Mouse (Mus musculus): Measurements from ENCODE around the gene 1700024B05Rik.
"Not testable (repeated sequence)": the region's sequence is repeated elsewhere in the genome, so short reads cannot be mapped to it uniquely, and the experiment has no call there.

Gene 1700024B05Rik

DNA sequence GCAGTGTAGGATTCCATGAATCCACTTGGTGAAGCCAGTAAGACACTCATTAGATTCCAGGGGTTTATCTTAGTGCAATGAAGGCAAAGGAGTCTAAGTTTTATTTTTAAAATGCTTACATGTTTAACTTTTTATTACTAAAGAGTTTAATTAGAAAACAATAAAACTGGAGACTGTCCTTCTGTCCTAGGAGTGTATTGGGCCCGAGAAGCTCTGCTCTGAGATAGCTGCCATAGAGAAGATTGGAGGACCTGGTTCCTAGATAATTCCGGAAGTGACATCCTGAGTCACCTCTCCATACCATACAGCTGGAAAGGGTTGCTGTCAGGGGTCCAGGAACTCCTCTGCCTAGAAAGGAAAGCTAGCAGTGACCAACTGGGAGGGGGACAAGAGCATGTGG is at the start of gene 1700024B05Rik:
Gene 1700024B05Rik, plus strand, starts transcription at position 301 of the 400 bp plus-strand sequence.
- not testable (repeated sequence) for DNase-seq (ENCODE audit: low spot score in 2 of 2)

DNA sequence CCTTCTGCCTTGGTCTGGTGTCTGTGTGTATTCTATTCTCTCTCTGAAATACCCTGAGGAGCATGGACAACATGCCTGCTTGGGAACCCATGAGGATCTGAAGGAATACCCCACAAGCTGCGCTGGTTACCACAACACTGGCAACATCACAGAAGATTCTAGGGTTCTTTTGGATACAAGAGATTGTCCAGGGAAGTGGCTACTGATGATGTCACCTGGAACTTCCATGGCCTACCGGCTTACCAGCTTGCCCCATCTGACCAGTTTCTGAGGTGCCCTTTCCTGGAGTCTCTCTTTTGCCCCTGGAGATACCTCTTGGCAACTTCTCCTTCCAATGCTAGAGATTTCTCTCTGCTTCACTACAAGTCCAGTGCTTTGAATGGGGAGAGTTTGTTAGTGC is 36.6 kb upstream of the 1700024B05Rik start, which contains the start of gene Gm7980:
Gene Gm7980, minus strand, starts transcription at position 101 of the 400 bp plus-strand sequence.
- not testable (repeated sequence) for DNase-seq (ENCODE audit: low spot score in 2 of 2)

GRCm38 (mm10) chr14:41924649-41925048 is 19.1 kb upstream of the 1700024B05Rik start, which contains the start of gene 1700049E17Rik1:
TSS of gene 1700049E17Rik1 (plus strand) at chr14:41924949.
- DNase-seq (ENCODE audit: low spot score in 2 of 2) = not testable (repeated sequence)

DNA sequence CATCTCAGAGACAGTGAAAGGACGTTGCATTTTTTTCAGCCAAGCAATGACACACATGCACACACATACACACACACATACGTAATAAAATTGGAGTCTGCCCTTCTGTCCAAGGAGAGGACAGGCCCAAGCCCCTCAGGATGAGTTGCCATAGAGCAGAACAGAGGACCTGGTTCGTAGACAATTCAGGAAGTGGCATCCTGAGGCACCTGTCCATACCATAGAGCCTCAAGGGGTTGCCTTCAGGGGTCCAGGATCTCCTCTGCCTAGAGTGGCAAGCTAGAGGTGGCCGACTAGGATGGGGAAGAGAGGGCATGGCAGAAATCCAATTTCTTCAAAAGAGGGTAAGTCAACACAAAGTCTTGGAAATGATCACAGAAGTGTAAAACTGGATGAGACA is 20.3 kb downstream of the 1700024B05Rik start:
- DNase-seq (ENCODE audit: low spot score in 2 of 2) = not testable (repeated sequence)

- DNase-seq (ENCODE audit: low spot score in 2 of 2) = not testable (repeated sequence)
Measured at GRCm38 (mm10) chr14:41967827-41968226, 24.0 kb downstream of the 1700024B05Rik start, which contains the start of gene Gm6401. TSS of gene Gm6401 (minus strand) at chr14:41967927.

DNA sequence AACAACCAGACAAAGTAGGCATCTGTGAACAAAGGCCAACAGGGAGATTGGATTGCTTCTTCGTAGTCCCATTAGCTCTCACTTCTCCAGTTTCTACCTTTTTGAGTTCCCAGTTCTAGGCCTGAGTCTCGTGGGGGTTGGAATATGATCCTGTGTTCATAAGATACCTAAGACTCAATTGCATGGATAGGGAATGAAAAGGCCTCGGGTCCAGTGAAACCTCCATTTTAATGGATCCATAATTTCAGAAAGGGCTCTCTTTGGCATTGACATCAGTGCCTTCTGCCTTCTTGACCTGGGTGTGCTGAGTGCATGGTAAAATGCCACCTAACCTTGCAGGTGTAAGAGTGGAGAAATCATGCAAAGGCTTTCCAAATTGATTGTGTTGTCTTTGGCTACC is 24.8 kb downstream of the 1700024B05Rik start:
- DNase-seq (ENCODE audit: low spot score in 2 of 2) = not testable (repeated sequence)

- DNase-seq (ENCODE audit: low spot score in 2 of 2) = not testable (repeated sequence)
Measured at GRCm38 (mm10) chr14:41983225-41983624, 39.4 kb downstream of the 1700024B05Rik start, which contains the start of gene Gm3543. TSS of gene Gm3543 (minus strand) at chr14:41983325.

Data from spleen, postnatal 36 days (tissue).